Mouse (Mus musculus): ENCODE results near the gene Dbi.

- TF ChIP-seq POLR2A (IDR thresholded peaks at IDR 0.05; ENCODE audit: insufficient read length, low read depth) (no peak), MAX (IDR thresholded peaks at IDR 0.05; ENCODE audit: low read depth) (no peak)
Measured at GRCm38 (mm10) chr1:120112251-120113187, 8.4 kb downstream of the Dbi start.

Measured in myocyte (in vitro differentiated cells).